Mouse (Mus musculus): ENCODE results near the gene Taar9. TPM values are rescaled to one million over a fixed set of nuclear protein-coding genes. Genes with fewer than 3 reads are reported as not detected.
A peak's percentile ranks its signal among the peaks of the same experiment; 100 is the strongest.
"Not testable (repeated sequence)": the region's sequence is repeated elsewhere in the genome, so short reads cannot be mapped to it uniquely, and the experiment has no call there.

The Taar9 gene
- total and polyA plus RNA-seq, 2 experiments from 2014 or later: not detected

GRCm38 (mm10) chr10:24092194-24092593 lies 17.1 kb downstream of the Taar9 start, which contains the start of gene Taar8b:
Gene Taar8b (minus strand): TSS chr10:24092294.
- H3K4me1 ChIP-seq (ENCODE audit: insufficient read depth): no peaks in the 10 kb centered on the region
- no peak within 1 kb of the TSS for H3K4me2 ChIP-seq (ENCODE audit: low read depth)
- no peak within 1 kb of the TSS for H3K4me3 ChIP-seq (ENCODE audit: low read depth, low read length)
- H3K36me3 ChIP-seq (ENCODE audit: insufficient read depth): no peaks in the 10 kb centered on the region
- H3K9me3 ChIP-seq (ENCODE audit: low read length): no peaks in the 10 kb centered on the region
- WGBS: 79% methylated on average over 2 of the region's 2 CpGs
- ATAC-seq (no peak), DNase-seq (no peak)
- no peak within 1 kb of the TSS for H3K27ac ChIP-seq (ENCODE audit: low read depth, low read length)
- H3K9ac ChIP-seq: no peak within 1 kb of the TSS
- H3K27me3 ChIP-seq (ENCODE audit: insufficient read depth, low read length): no peaks in the 10 kb centered on the region
- TF ChIP-seq CTCF (IDR thresholded peaks at IDR 0.05; ENCODE audit: low read depth): no peak

- no peak overlapping the region for H3K9ac ChIP-seq
- 90% methylated on average over 2 of the region's 2 CpGs for WGBS
- H3K4me1 ChIP-seq (ENCODE audit: insufficient read depth): no peaks in the 10 kb centered on the region
- H3K27me3 ChIP-seq (ENCODE audit: insufficient read depth, low read length): no peaks in the 10 kb centered on the region
- H3K4me2 ChIP-seq (ENCODE audit: low read depth): no peak overlapping the region
- no peak for TF ChIP-seq CTCF (IDR thresholded peaks at IDR 0.05; ENCODE audit: low read depth)
- DNase-seq (no peak), ATAC-seq (no peak)
- no peak overlapping the region for H3K27ac ChIP-seq (ENCODE audit: low read depth, low read length)
- no peak overlapping the region for H3K4me3 ChIP-seq (ENCODE audit: low read depth, low read length)
- no peaks in the 10 kb centered on the region for H3K9me3 ChIP-seq (ENCODE audit: low read length)
- no peaks in the 10 kb centered on the region for H3K36me3 ChIP-seq (ENCODE audit: insufficient read depth)
Observed at GRCm38 (mm10) chr10:24087168-24087567, 22.2 kb downstream of the Taar9 start.

DNA sequence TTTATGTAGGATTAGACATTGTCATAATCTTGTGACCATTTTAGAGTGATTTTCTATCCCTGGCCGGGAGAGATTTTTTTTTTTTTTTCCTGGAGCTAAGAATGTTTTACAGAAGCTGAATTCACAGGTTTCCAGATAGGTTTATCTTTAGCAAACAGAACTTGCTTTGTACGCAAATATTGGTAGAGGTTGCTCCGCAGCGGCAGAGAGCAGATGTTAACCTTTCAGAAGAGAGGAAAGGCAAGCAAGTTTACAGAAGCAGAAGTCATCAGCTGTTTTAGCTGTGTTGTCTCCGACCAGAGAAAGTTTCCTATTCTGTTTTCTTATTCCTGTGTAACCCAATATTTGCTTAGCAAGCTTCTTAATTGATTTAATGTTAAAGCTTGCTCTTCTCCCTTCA lies 22.8 kb downstream of the Taar9 start:
- no peak for TF ChIP-seq CTCF (IDR thresholded peaks at IDR 0.05; ENCODE audit: low read depth)
- Histone ChIP-seq H3K36me3 (ENCODE audit: insufficient read depth) (no peaks in the 10 kb centered on the region), H3K9ac (no peak overlapping the region), H3K9me3 (ENCODE audit: low read length) (no peaks in the 10 kb centered on the region), H3K27me3 (ENCODE audit: insufficient read depth, low read length) (no peaks in the 10 kb centered on the region), H3K4me2 (ENCODE audit: low read depth) (no peak overlapping the region), H3K4me1 (ENCODE audit: insufficient read depth) (no peaks in the 10 kb centered on the region), H3K4me3 (ENCODE audit: low read depth, low read length) (no peak overlapping the region), H3K27ac (ENCODE audit: low read depth, low read length) (no peak overlapping the region)
- 89% methylated on average over 5 of the region's 5 CpGs for WGBS
- no peak for ATAC-seq
- no peak for DNase-seq

GRCm38 (mm10) chr10:24085936-24086335 lies 23.4 kb downstream of the Taar9 start:
- H3K4me3 ChIP-seq (ENCODE audit: low read depth, low read length): no peak overlapping the region
- H3K27ac ChIP-seq (ENCODE audit: low read depth, low read length): no peak overlapping the region
- no peak overlapping the region for H3K4me2 ChIP-seq (ENCODE audit: low read depth)
- 37% methylated on average over 5 of the region's 5 CpGs for WGBS
- H3K27me3 ChIP-seq (ENCODE audit: insufficient read depth, low read length): no peaks in the 10 kb centered on the region
- DNase-seq: no peak
- no peaks in the 10 kb centered on the region for H3K9me3 ChIP-seq (ENCODE audit: low read length)
- no peak for ATAC-seq
- no peaks in the 10 kb centered on the region for H3K4me1 ChIP-seq (ENCODE audit: insufficient read depth)
- TF ChIP-seq CTCF (IDR thresholded peaks at IDR 0.05; ENCODE audit: low read depth): no peak
- H3K9ac ChIP-seq: no peak overlapping the region
- no peaks in the 10 kb centered on the region for H3K36me3 ChIP-seq (ENCODE audit: insufficient read depth)

GRCm38 (mm10) chr10:24080166-24080565 lies 29.2 kb downstream of the Taar9 start:
- ATAC-seq: peak; percentile 77
- H3K4me2 ChIP-seq (ENCODE audit: low read depth): no peak overlapping the region

DNA sequence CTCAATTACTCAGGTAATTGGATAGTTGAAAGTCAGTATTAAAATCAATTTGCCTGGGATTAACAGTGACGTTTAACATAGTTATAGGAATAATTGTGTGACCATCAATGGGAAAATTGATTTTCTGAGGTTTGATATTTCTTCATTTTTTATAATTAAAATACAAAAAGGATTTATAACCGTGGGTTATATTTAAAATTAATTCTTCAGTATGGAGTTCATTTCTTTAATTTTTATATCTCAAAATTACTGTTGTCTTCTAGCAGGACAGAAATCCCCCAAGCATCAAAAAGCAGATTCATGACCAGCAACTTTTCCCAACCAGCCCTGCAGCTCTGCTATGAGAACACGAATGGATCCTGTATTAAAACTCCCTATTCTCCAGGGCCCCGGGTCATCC lies 33.1 kb downstream of the Taar9 start, which contains the start of gene Taar8a:
Gene Taar8a (plus strand): TSS at position 301 of the 400 bp plus-strand sequence.
- 85% methylated on average over 2 of the region's 4 CpGs for WGBS
- not testable (repeated sequence) for H3K27ac ChIP-seq (ENCODE audit: low read depth, low read length); DNase-seq; H3K9me3 ChIP-seq (ENCODE audit: low read length); H3K4me1 ChIP-seq (ENCODE audit: insufficient read depth); H3K36me3 ChIP-seq (ENCODE audit: insufficient read depth); H3K9ac ChIP-seq; H3K4me3 ChIP-seq (ENCODE audit: low read depth, low read length); ATAC-seq; H3K4me2 ChIP-seq (ENCODE audit: low read depth); H3K27me3 ChIP-seq (ENCODE audit: insufficient read depth, low read length)

More at GRCm38 (mm10) chr10:24080166-24080565, 29.2 kb downstream of the Taar9 start:
- WGBS: 37% methylated on average over 3 of the region's 3 CpGs
- Histone ChIP-seq H3K4me1 (ENCODE audit: insufficient read depth) (no peaks in the 10 kb centered on the region), H3K27me3 (ENCODE audit: insufficient read depth, low read length) (no peaks in the 10 kb centered on the region), H3K4me3 (ENCODE audit: low read depth, low read length) (no peak overlapping the region), H3K9me3 (ENCODE audit: low read length) (no peaks in the 10 kb centered on the region), H3K36me3 (ENCODE audit: insufficient read depth) (no peaks in the 10 kb centered on the region), H3K9ac (no peak overlapping the region), H3K27ac (ENCODE audit: low read depth, low read length) (no peak overlapping the region)
- peak; percentile 72 for TF ChIP-seq CTCF (IDR thresholded peaks at IDR 0.05; ENCODE audit: low read depth)
- peak; percentile 67 for DNase-seq

DNA sequence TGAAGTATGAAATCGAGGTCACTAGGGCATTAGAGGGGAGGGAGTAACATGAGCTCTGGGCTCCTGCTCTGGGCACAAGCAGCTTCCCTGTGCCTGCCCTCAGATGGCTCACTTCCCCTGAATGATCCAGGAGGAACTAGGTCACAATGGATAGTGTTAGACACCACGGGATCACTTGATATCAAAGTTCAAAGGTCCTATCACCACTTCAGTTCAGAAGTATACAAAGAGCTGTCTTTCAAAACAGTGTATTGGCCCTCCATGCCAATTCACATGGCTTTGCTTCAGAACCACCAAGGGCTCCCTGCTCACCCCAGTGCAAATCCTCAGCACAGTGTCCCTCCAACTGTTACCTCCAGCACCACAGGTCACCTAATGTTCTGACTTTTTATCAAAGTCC lies 34.6 kb downstream of the Taar9 start:
- H3K4me3 ChIP-seq (ENCODE audit: low read depth, low read length); H3K27me3 ChIP-seq (ENCODE audit: insufficient read depth, low read length); H3K4me2 ChIP-seq (ENCODE audit: low read depth); H3K9me3 ChIP-seq (ENCODE audit: low read length); H3K27ac ChIP-seq (ENCODE audit: low read depth, low read length); H3K4me1 ChIP-seq (ENCODE audit: insufficient read depth); H3K36me3 ChIP-seq (ENCODE audit: insufficient read depth); DNase-seq; H3K9ac ChIP-seq; ATAC-seq: not testable (repeated sequence)
- WGBS: 55% methylated on average over 2 of the region's 2 CpGs

GRCm38 (mm10) chr10:24058986-24059385 lies 50.3 kb downstream of the Taar9 start:
- no peaks in the 10 kb centered on the region for H3K27me3 ChIP-seq (ENCODE audit: insufficient read depth, low read length)
- no peaks in the 10 kb centered on the region for H3K9me3 ChIP-seq (ENCODE audit: low read length)
- WGBS: 90% methylated on average over 3 of the region's 3 CpGs
- H3K36me3 ChIP-seq (ENCODE audit: insufficient read depth): no peaks in the 10 kb centered on the region
- H3K9ac ChIP-seq: no peak overlapping the region
- H3K4me2 ChIP-seq (ENCODE audit: low read depth): no peak overlapping the region
- H3K27ac ChIP-seq (ENCODE audit: low read depth, low read length): no peak overlapping the region
- no peaks in the 10 kb centered on the region for H3K4me1 ChIP-seq (ENCODE audit: insufficient read depth)
- H3K4me3 ChIP-seq (ENCODE audit: low read depth, low read length): no peak overlapping the region
- DNase-seq (no peak), ATAC-seq (no peak)
- no peak for TF ChIP-seq CTCF (IDR thresholded peaks at IDR 0.05; ENCODE audit: low read depth)

Other genes with a start within 250 kb of the Taar9 start
- 0.38 and 0.43 TPM in 2 replicates for gene Vnn1, start 214.8 kb downstream of the Taar9 start, total RNA-seq (2014; rRNA removed)
- gene Vnn1, start 214.8 kb downstream of the Taar9 start, polyA plus RNA-seq (2015; fragmentation: Nextera tagmentation; extraction: Ambion mirVana): 0.92 and 0.98 TPM in 2 replicates
- gene Taar1, start 189.2 kb downstream of the Taar9 start, total RNA-seq (2014; rRNA removed): not detected in 2 replicates
- not detected in 2 replicates for gene Taar1, start 189.2 kb downstream of the Taar9 start, polyA plus RNA-seq (2015; fragmentation: Nextera tagmentation; extraction: Ambion mirVana)
- gene Taar2, start 171.0 kb downstream of the Taar9 start, total RNA-seq (2014; rRNA removed): not detected in 2 replicates
- 0.15 and 0.19 TPM in 2 replicates for gene Taar2, start 171.0 kb downstream of the Taar9 start, polyA plus RNA-seq (2015; fragmentation: Nextera tagmentation; extraction: Ambion mirVana)
- gene Taar3, start 160.0 kb downstream of the Taar9 start, total RNA-seq (2014; rRNA removed): not detected in 2 replicates
- gene Taar3, start 160.0 kb downstream of the Taar9 start, polyA plus RNA-seq (2015; fragmentation: Nextera tagmentation; extraction: Ambion mirVana): not detected in 2 replicates
- gene Taar4, start 149.0 kb downstream of the Taar9 start, total RNA-seq (2014; rRNA removed): not detected in 2 replicates
- gene Taar4, start 149.0 kb downstream of the Taar9 start, polyA plus RNA-seq (2015; fragmentation: Nextera tagmentation; extraction: Ambion mirVana): not detected in 2 replicates
- gene Taar5, start 138.8 kb downstream of the Taar9 start, total RNA-seq (2014; rRNA removed): not detected in 2 replicates
- gene Taar5, start 138.8 kb downstream of the Taar9 start, polyA plus RNA-seq (2015; fragmentation: Nextera tagmentation; extraction: Ambion mirVana): not detected in 2 replicates
- gene Taar6, start 123.9 kb downstream of the Taar9 start, total RNA-seq (2014; rRNA removed): not detected in 2 replicates
- gene Taar6, start 123.9 kb downstream of the Taar9 start, polyA plus RNA-seq (2015; fragmentation: Nextera tagmentation; extraction: Ambion mirVana): not detected in 2 replicates
- gene Taar7a, start 116.1 kb downstream of the Taar9 start, total RNA-seq (2014; rRNA removed): not detected in 2 replicates
- not detected in 2 replicates for gene Taar7a, start 116.1 kb downstream of the Taar9 start, polyA plus RNA-seq (2015; fragmentation: Nextera tagmentation; extraction: Ambion mirVana)
- not detected in 2 replicates for gene Taar7b, start 109.6 kb downstream of the Taar9 start, total RNA-seq (2014; rRNA removed)
- gene Taar7b, start 109.6 kb downstream of the Taar9 start, polyA plus RNA-seq (2015; fragmentation: Nextera tagmentation; extraction: Ambion mirVana): not detected in 2 replicates
- gene Taar7d, start 82.3 kb downstream of the Taar9 start, total RNA-seq (2014; rRNA removed): not detected in 2 replicates
- gene Taar7d, start 82.3 kb downstream of the Taar9 start, polyA plus RNA-seq (2015; fragmentation: Nextera tagmentation; extraction: Ambion mirVana): not detected in 2 replicates
- gene Taar7e, start 71.9 kb downstream of the Taar9 start, total RNA-seq (2014; rRNA removed): not detected in 2 replicates
- not detected in 2 replicates for gene Taar7e, start 71.9 kb downstream of the Taar9 start, polyA plus RNA-seq (2015; fragmentation: Nextera tagmentation; extraction: Ambion mirVana)
- not detected in 2 replicates for gene Taar7f, start 60.0 kb downstream of the Taar9 start, total RNA-seq (2014; rRNA removed)
- not detected in 2 replicates for gene Taar7f, start 60.0 kb downstream of the Taar9 start, polyA plus RNA-seq (2015; fragmentation: Nextera tagmentation; extraction: Ambion mirVana)
- gene Taar8a, start 33.0 kb downstream of the Taar9 start, total RNA-seq (2014; rRNA removed): not detected in 2 replicates
- not detected in 2 replicates for gene Taar8a, start 33.0 kb downstream of the Taar9 start, polyA plus RNA-seq (2015; fragmentation: Nextera tagmentation; extraction: Ambion mirVana)
- gene Taar8b, start 17.2 kb downstream of the Taar9 start, total RNA-seq (2014; rRNA removed): not detected in 2 replicates
- not detected in 2 replicates for gene Taar8b, start 17.2 kb downstream of the Taar9 start, polyA plus RNA-seq (2015; fragmentation: Nextera tagmentation; extraction: Ambion mirVana)
- gene Taar8c, start 7.6 kb downstream of the Taar9 start, total RNA-seq (2014; rRNA removed): not detected in 2 replicates
- not detected in 2 replicates for gene Taar8c, start 7.6 kb downstream of the Taar9 start, polyA plus RNA-seq (2015; fragmentation: Nextera tagmentation; extraction: Ambion mirVana)
- 160 and 169 TPM in 2 replicates for gene Stx7, start 39.8 kb upstream of the Taar9 start, total RNA-seq (2014; rRNA removed)
- gene Stx7, start 39.8 kb upstream of the Taar9 start, polyA plus RNA-seq (2015; fragmentation: Nextera tagmentation; extraction: Ambion mirVana): 318 and 351 TPM in 2 replicates
- 5.1 and 10.2 TPM in 2 replicates for gene Moxd1, start 114.0 kb upstream of the Taar9 start, total RNA-seq (2014; rRNA removed)
- 2.7 and 3.3 TPM in 2 replicates for gene Moxd1, start 114.0 kb upstream of the Taar9 start, polyA plus RNA-seq (2015; fragmentation: Nextera tagmentation; extraction: Ambion mirVana)

Measured in forebrain, postnatal 0 days (tissue).